Mouse (Mus musculus): ENCODE data around the gene Vash1. TPM values are rescaled to one million over a fixed set of nuclear protein-coding genes. Genes with fewer than 3 reads are reported as not detected.

Vash1 gene
- polyA plus RNA-seq, 1 experiment from 2014 or later, result 34.0 TPM

GRCm38 (mm10) chr12:86716962-86717361 lies 38.5 kb downstream of the Vash1 start:
- H3K27me3 ChIP-seq (ENCODE audit: control insufficient read depth, insufficient read depth, low read length), result no peaks in the 10 kb centered on the region
- H3K4me1 ChIP-seq (ENCODE audit: control insufficient read depth, insufficient read depth, low read length), result no peaks in the 10 kb centered on the region
- no peak overlapping the region for H3K9ac ChIP-seq (replicated peaks; ENCODE audit: low read length)
- H3K36me3 ChIP-seq (ENCODE audit: control insufficient read depth, insufficient read depth, low read length), result 0 out of 2 replicates have a peak, but pooled peaks cover 7% of the 10 kb centered on the region
- ATAC-seq (ENCODE audit: low FRiP score, low TSS enrichment) (no peak), DNase-seq (no peak)
- H3K9me3 ChIP-seq (ENCODE audit: control insufficient read depth, low read length), result no peaks in the 10 kb centered on the region
- no peak overlapping the region for H3K4me2 ChIP-seq (ENCODE audit: low read length)
- no peak overlapping the region for H3K4me3 ChIP-seq (replicated peaks; ENCODE audit: low read depth, low read length)
- WGBS, result 95% methylated on average over 11 of the region's 11 CpGs
- H3K27ac ChIP-seq (replicated peaks; ENCODE audit: low read depth, low read length), result no peak overlapping the region

- Histone ChIP-seq H3K4me3 (replicated peaks; ENCODE audit: low read depth, low read length) (no peak overlapping the region), H3K27ac (replicated peaks; ENCODE audit: low read depth, low read length) (no peak overlapping the region), H3K4me1 (ENCODE audit: control insufficient read depth, insufficient read depth, low read length) (0 out of 2 replicates have a peak, but pooled peaks cover under 1% of the 10 kb centered on the region), H3K9me3 (ENCODE audit: control insufficient read depth, low read length) (no peaks in the 10 kb centered on the region), H3K9ac (replicated peaks; ENCODE audit: low read length) (no peak overlapping the region), H3K36me3 (ENCODE audit: control insufficient read depth, insufficient read depth, low read length) (0 out of 2 replicates have a peak, but pooled peaks cover 7% of the 10 kb centered on the region), H3K27me3 (ENCODE audit: control insufficient read depth, insufficient read depth, low read length) (no peaks in the 10 kb centered on the region), H3K4me2 (ENCODE audit: low read length) (no peak overlapping the region)
- WGBS, result 89% methylated on average over 18 of the region's 18 CpGs
- no peak for DNase-seq
- no peak for ATAC-seq (ENCODE audit: low FRiP score, low TSS enrichment)
Observed at GRCm38 (mm10) chr12:86719961-86720639, 41.6 kb downstream of the Vash1 start.

DNA sequence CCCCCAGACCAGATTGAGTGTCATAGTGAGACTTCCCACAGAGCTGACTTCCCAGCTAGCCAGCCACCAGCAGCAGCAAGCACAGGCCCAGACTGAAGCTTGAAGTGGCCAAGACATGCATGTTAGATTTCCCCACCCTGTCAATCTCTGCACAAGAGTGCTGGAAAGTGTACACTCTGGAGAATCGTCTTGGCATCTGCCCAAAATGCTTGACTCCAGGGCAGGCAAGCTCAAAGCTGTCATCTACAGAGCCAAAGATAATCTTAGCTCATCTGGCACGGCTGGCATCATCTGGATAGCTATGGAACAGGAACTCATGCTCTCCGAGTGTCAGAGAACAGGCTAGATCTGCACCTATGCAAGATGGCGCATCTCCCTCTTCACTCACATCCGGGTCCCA lies 43.0 kb downstream of the Vash1 start:
- Histone ChIP-seq H3K4me3 (replicated peaks; ENCODE audit: low read depth, low read length) (no peak overlapping the region), H3K9ac (replicated peaks; ENCODE audit: low read length) (no peak overlapping the region), H3K27me3 (ENCODE audit: control insufficient read depth, insufficient read depth, low read length) (no peaks in the 10 kb centered on the region), H3K4me1 (ENCODE audit: control insufficient read depth, insufficient read depth, low read length) (0 out of 2 replicates have a peak, but pooled peaks cover 5% of the 10 kb centered on the region), H3K27ac (replicated peaks; ENCODE audit: low read depth, low read length) (no peak overlapping the region), H3K4me2 (ENCODE audit: low read length) (no peak overlapping the region), H3K9me3 (ENCODE audit: control insufficient read depth, low read length) (no peaks in the 10 kb centered on the region), H3K36me3 (ENCODE audit: control insufficient read depth, insufficient read depth, low read length) (0 out of 2 replicates have a peak, but pooled peaks cover 7% of the 10 kb centered on the region)
- ATAC-seq (ENCODE audit: low FRiP score, low TSS enrichment), result no peak
- WGBS, result 87% methylated on average over 5 of the region's 5 CpGs
- peak; percentile 42 for DNase-seq

DNA sequence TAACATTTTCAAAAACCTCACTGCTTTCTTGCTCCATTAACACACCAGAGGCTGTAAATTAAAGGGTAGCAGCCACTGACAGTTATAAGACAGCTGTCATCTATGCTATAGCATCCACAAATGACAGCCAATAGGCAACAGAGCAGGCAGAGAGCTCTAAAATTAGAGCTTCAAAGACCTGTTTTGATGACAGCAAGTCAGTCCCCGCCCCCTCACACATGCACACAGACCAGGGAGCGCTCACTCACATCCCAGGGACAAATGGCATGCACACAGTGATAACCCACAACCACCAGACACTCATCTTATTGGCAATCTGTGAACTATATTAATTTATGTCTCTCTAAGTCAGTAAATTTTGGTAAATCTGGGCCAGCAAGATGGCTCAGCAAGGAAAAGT lies 45.8 kb downstream of the Vash1 start:
- 87% methylated on average over 2 of the region's 2 CpGs for WGBS
- DNase-seq, result no peak
- Histone ChIP-seq H3K27me3 (ENCODE audit: control insufficient read depth, insufficient read depth, low read length) (no peaks in the 10 kb centered on the region), H3K9ac (replicated peaks; ENCODE audit: low read length) (no peak overlapping the region), H3K4me1 (ENCODE audit: control insufficient read depth, insufficient read depth, low read length) (0 out of 2 replicates have a peak, but pooled peaks cover 5% of the 10 kb centered on the region), H3K36me3 (ENCODE audit: control insufficient read depth, insufficient read depth, low read length) (0 out of 2 replicates have a peak, but pooled peaks cover 5% of the 10 kb centered on the region), H3K4me2 (ENCODE audit: low read length) (no peak overlapping the region), H3K9me3 (ENCODE audit: control insufficient read depth, low read length) (no peaks in the 10 kb centered on the region), H3K27ac (replicated peaks; ENCODE audit: low read depth, low read length) (no peak overlapping the region), H3K4me3 (replicated peaks; ENCODE audit: low read depth, low read length) (no peak overlapping the region)
- no peak for ATAC-seq (ENCODE audit: low FRiP score, low TSS enrichment)

GRCm38 (mm10) chr12:86725706-86726105 lies 47.2 kb downstream of the Vash1 start:
- ATAC-seq (ENCODE audit: low FRiP score, low TSS enrichment) (no peak), DNase-seq (peak; percentile 63)

DNA sequence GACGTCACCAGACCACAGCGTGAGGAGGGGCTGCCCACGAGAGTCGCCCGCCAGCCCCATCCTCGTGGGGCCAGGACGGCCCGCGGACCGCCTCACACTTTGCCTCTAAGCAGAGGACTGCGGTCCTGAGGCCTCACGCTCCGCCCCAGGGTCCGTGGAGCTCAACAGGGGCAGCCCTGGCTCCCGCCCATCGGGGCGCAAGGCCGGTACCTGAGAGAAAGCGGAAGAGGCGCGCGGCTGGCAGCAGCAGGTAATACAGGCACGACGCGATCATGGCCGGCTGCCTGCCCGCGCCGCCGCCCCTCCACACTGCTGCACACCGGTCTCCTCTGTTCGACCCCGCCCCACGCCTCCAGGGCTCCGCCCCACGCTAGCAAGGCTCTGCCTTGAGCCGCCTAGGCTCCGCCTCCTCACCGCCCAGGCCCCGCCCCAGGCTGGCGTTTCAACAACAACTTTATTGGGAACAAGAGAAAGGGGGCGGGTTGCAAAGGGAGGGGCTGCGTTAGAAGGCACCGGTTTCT lies 47.7 kb downstream of the Vash1 start, which contains the start of gene Angel1:
Gene Angel1 (minus strand): TSS at position 341 of the 521 bp plus-strand sequence.
- under 1% methylated on average over 44 of the region's 44 CpGs for WGBS
- H3K4me1 ChIP-seq (ENCODE audit: control insufficient read depth, insufficient read depth, low read length), result 0 out of 2 replicates have a peak, but pooled peaks cover 5% of the 10 kb centered on the region
- H3K27me3 ChIP-seq (ENCODE audit: control insufficient read depth, insufficient read depth, low read length), result no peaks in the 10 kb centered on the region
- ATAC-seq (ENCODE audit: low FRiP score, low TSS enrichment) (peak; percentile 99), DNase-seq (peak; percentile 98)
- peak within 1 kb of the TSS; percentile 85 for H3K4me2 ChIP-seq (ENCODE audit: low read length)
- H3K9ac ChIP-seq (replicated peaks; ENCODE audit: low read length), result peak within 1 kb of the TSS; percentile 56
- H3K9me3 ChIP-seq (ENCODE audit: control insufficient read depth, low read length), result no peaks in the 10 kb centered on the region
- H3K4me3 ChIP-seq (replicated peaks; ENCODE audit: low read depth, low read length), result peak within 1 kb of the TSS; percentile 71
- no peaks in the 10 kb centered on the region for H3K36me3 ChIP-seq (ENCODE audit: control insufficient read depth, insufficient read depth, low read length)
- H3K27ac ChIP-seq (replicated peaks; ENCODE audit: low read depth, low read length), result peak within 1 kb of the TSS; percentile 63

More at GRCm38 (mm10) chr12:86725706-86726105, 47.2 kb downstream of the Vash1 start:
- Histone ChIP-seq H3K9ac (replicated peaks; ENCODE audit: low read length) (peak overlapping the region; percentile 56), H3K4me2 (ENCODE audit: low read length) (peak overlapping the region; percentile 85), H3K27me3 (ENCODE audit: control insufficient read depth, insufficient read depth, low read length) (no peaks in the 10 kb centered on the region), H3K36me3 (ENCODE audit: control insufficient read depth, insufficient read depth, low read length) (no peaks in the 10 kb centered on the region), H3K4me1 (ENCODE audit: control insufficient read depth, insufficient read depth, low read length) (0 out of 2 replicates have a peak, but pooled peaks cover 5% of the 10 kb centered on the region), H3K27ac (replicated peaks; ENCODE audit: low read depth, low read length) (peak overlapping the region; percentile 63), H3K4me3 (replicated peaks; ENCODE audit: low read depth, low read length) (peak overlapping the region; percentile 71), H3K9me3 (ENCODE audit: control insufficient read depth, low read length) (no peaks in the 10 kb centered on the region)
- under 1% methylated on average over 19 of the region's 19 CpGs for WGBS

GRCm38 (mm10) chr12:86734319-86734810 lies 55.9 kb downstream of the Vash1 start, which contains the start of gene Lrrc74a:
Lrrc74a (plus strand) TSS chr12:86734369.
- 86% methylated on average over 8 of the region's 8 CpGs for WGBS
- ATAC-seq (ENCODE audit: low FRiP score, low TSS enrichment) (no peak), DNase-seq (no peak)
- H3K27me3 ChIP-seq (ENCODE audit: control insufficient read depth, insufficient read depth, low read length), result no peaks in the 10 kb centered on the region
- no peak within 1 kb of the TSS for H3K4me3 ChIP-seq (replicated peaks; ENCODE audit: low read depth, low read length)
- H3K27ac ChIP-seq (replicated peaks; ENCODE audit: low read depth, low read length), result no peak within 1 kb of the TSS
- H3K4me1 ChIP-seq (ENCODE audit: control insufficient read depth, insufficient read depth, low read length), result no peaks in the 10 kb centered on the region
- no peak within 1 kb of the TSS for H3K9ac ChIP-seq (replicated peaks; ENCODE audit: low read length)
- H3K36me3 ChIP-seq (ENCODE audit: control insufficient read depth, insufficient read depth, low read length), result no peaks in the 10 kb centered on the region
- no peak within 1 kb of the TSS for H3K4me2 ChIP-seq (ENCODE audit: low read length)
- no peaks in the 10 kb centered on the region for H3K9me3 ChIP-seq (ENCODE audit: control insufficient read depth, low read length)

All from midbrain, embryonic 14.5 days (tissue).